Mouse (Mus musculus) cerebral cortex, adult 2 months (tissue): ENCODE results near the gene Aprt.

Source experiments
- whole genome bisulfite sequencing: fragments of 180-500 bp; shearing (Covaris S2); methylation state at CpG from one replicate; pipeline ENCODE4 v1.1.7; 2018; 5-methylcytosine and 5-hydroxymethylcytosine counted together

Aprt gene

GRCm38 (mm10) chr8:122576648-122577022, at the start of gene Aprt:
Gene Aprt, minus strand, starts transcription at chr8:122576909.
- under 1% methylated on average over 39 of the region's 39 CpGs for WGBS

GRCm38 (mm10) chr8:122625811-122626210, 49.1 kb upstream of the Aprt start:
- 72% methylated on average over 9 of the region's 9 CpGs for WGBS

- WGBS, result 81% methylated on average over 5 of the region's 5 CpGs
These were observed 47.9 kb upstream of the Aprt start for GRCm38 (mm10) chr8:122624653-122625052.

GRCm38 (mm10) chr8:122623844-122624642, 47.3 kb upstream of the Aprt start:
- WGBS, result 91% methylated on average over 17 of the region's 17 CpGs

- 89% methylated on average over 6 of the region's 6 CpGs for WGBS
These were observed 46.0 kb upstream of the Aprt start, which contains the start of gene Pabpn1l for GRCm38 (mm10) chr8:122622727-122623126. Gene Pabpn1l, minus strand, starts transcription at chr8:122622739.

GRCm38 (mm10) chr8:122620446-122620845, 43.7 kb upstream of the Aprt start:
- 46% methylated on average over 5 of the region's 5 CpGs for WGBS

GRCm38 (mm10) chr8:122618660-122619378, 42.1 kb upstream of the Aprt start:
- 84% methylated on average over 6 of the region's 6 CpGs for WGBS

- WGBS, result 33% methylated on average over 5 of the region's 7 CpGs
These were observed 41.3 kb upstream of the Aprt start for GRCm38 (mm10) chr8:122617947-122618546.

- 71% methylated on average over 9 of the region's 9 CpGs for WGBS
These were observed 39.6 kb upstream of the Aprt start for GRCm38 (mm10) chr8:122616181-122616905.

- under 1% methylated on average over 50 of the region's 57 CpGs for WGBS
These were observed 34.8 kb upstream of the Aprt start, which contains the start of the genes Galns and Trappc2l for GRCm38 (mm10) chr8:122611295-122612133. Gene Galns, minus strand, starts transcription at chr8:122611463. Gene Trappc2l, plus strand, starts transcription at chr8:122611640.

- WGBS, result 3% methylated on average over 20 of the region's 20 CpGs
These were observed 34.0 kb upstream of the Aprt start for GRCm38 (mm10) chr8:122610612-122611277.

- 47% methylated on average over 4 of the region's 4 CpGs for WGBS
These were observed 33.5 kb upstream of the Aprt start for GRCm38 (mm10) chr8:122610209-122610608.

- WGBS, result 72% methylated on average over 11 of the region's 12 CpGs
These were observed 30.1 kb upstream of the Aprt start for GRCm38 (mm10) chr8:122606810-122607209.

GRCm38 (mm10) chr8:122605367-122605766, 28.7 kb upstream of the Aprt start:
- 41% methylated on average over 4 of the region's 4 CpGs for WGBS

GRCm38 (mm10) chr8:122604640-122605039, 27.9 kb upstream of the Aprt start:
- 75% methylated on average over 1 of the region's 1 CpGs for WGBS

- WGBS, result 89% methylated on average over 9 of the region's 9 CpGs
These were observed 24.0 kb upstream of the Aprt start for GRCm38 (mm10) chr8:122600666-122601065.

GRCm38 (mm10) chr8:122596031-122596430, 19.3 kb upstream of the Aprt start:
- 69% methylated on average over 4 of the region's 4 CpGs for WGBS

- WGBS, result 87% methylated on average over 19 of the region's 19 CpGs
These were observed 17.2 kb upstream of the Aprt start for GRCm38 (mm10) chr8:122593783-122594507.

- WGBS, result 85% methylated on average over 12 of the region's 12 CpGs
These were observed 16.5 kb upstream of the Aprt start for GRCm38 (mm10) chr8:122593240-122593639.
